Mouse (Mus musculus): ENCODE results near the gene Pnn.
"Not testable (repeated sequence)": the region's sequence is repeated elsewhere in the genome, so short reads cannot be mapped to it uniquely, and the experiment has no call there.

The Pnn gene

GRCm38 (mm10) chr12:59066448-59067077 is at the start of gene Pnn:
Gene Pnn, plus strand, starts transcription at chr12:59066884.
- peak; percentile 93 for DNase-seq (ENCODE audit: low spot score)

- DNase-seq (ENCODE audit: low spot score), result no peak
These were observed 48.7 kb upstream of the Pnn start for GRCm38 (mm10) chr12:59017970-59018369.

- no peak for DNase-seq (ENCODE audit: low spot score)
These were observed 46.8 kb upstream of the Pnn start for GRCm38 (mm10) chr12:59019891-59020290.

- no peak for DNase-seq (ENCODE audit: low spot score)
These were observed 45.4 kb upstream of the Pnn start for GRCm38 (mm10) chr12:59021306-59021705.

- no peak for DNase-seq (ENCODE audit: low spot score)
These were observed 34.6 kb upstream of the Pnn start for GRCm38 (mm10) chr12:59032101-59032500.

- no peak for DNase-seq (ENCODE audit: low spot score)
These were observed 27.3 kb upstream of the Pnn start for GRCm38 (mm10) chr12:59039162-59039970.

GRCm38 (mm10) chr12:59039971-59040844 is 26.5 kb upstream of the Pnn start:
- peak; percentile 19 for DNase-seq (ENCODE audit: low spot score)

- no peak for DNase-seq (ENCODE audit: low spot score)
These were observed 25.8 kb upstream of the Pnn start for GRCm38 (mm10) chr12:59040851-59041250.

GRCm38 (mm10) chr12:59052470-59052869 is 14.2 kb upstream of the Pnn start:
- DNase-seq (ENCODE audit: low spot score), result no peak

- DNase-seq (ENCODE audit: low spot score), result no peak
These were observed 13.5 kb upstream of the Pnn start for GRCm38 (mm10) chr12:59053166-59053565.

- DNase-seq (ENCODE audit: low spot score), result no peak
These were observed 12.7 kb upstream of the Pnn start for GRCm38 (mm10) chr12:59053976-59054375.

- DNase-seq (ENCODE audit: low spot score), result no peak
These were observed 11.4 kb upstream of the Pnn start for GRCm38 (mm10) chr12:59055196-59055850.

GRCm38 (mm10) chr12:59056222-59056621 is 10.5 kb upstream of the Pnn start:
- DNase-seq (ENCODE audit: low spot score), result no peak

GRCm38 (mm10) chr12:59058242-59058641 is 8.4 kb upstream of the Pnn start:
- not testable (repeated sequence) for DNase-seq (ENCODE audit: low spot score)

GRCm38 (mm10) chr12:59060322-59060721 is 6.4 kb upstream of the Pnn start:
- DNase-seq (ENCODE audit: low spot score), result no peak

GRCm38 (mm10) chr12:59060993-59061595 is 5.6 kb upstream of the Pnn start, which contains the start of gene Trappc6b:
Gene Trappc6b, minus strand, starts transcription at chr12:59061472.
- peak; percentile 68 for DNase-seq (ENCODE audit: low spot score)

- no peak for DNase-seq (ENCODE audit: low spot score)
These were observed 1.8 kb upstream of the Pnn start for GRCm38 (mm10) chr12:59064837-59065236.

GRCm38 (mm10) chr12:59065776-59066175 is 908 bp upstream of the Pnn start:
- DNase-seq (ENCODE audit: low spot score), result no peak

- no peak for DNase-seq (ENCODE audit: low spot score)
These were observed 411 bp downstream of the Pnn start for GRCm38 (mm10) chr12:59067095-59067494.

- no peak for DNase-seq (ENCODE audit: low spot score)
These were observed 2.1 kb downstream of the Pnn start for GRCm38 (mm10) chr12:59068791-59069190.

- no peak for DNase-seq (ENCODE audit: low spot score)
These were observed 5.6 kb downstream of the Pnn start for GRCm38 (mm10) chr12:59072286-59072685.
